Mouse (Mus musculus) forebrain, embryonic 16.5 days (tissue): ENCODE measurements at regions not wholly inside any gene's neighbourhood (a gene's known extent, or its start where the extent isn't known, plus 50 kb on each side); places are given as distances from the start of the nearest gene placed in this dataset.

Experiments used
- ATAC-seq: fragments of 200-750 bp; cut with Nextera tagmentation; 2 replicates; pipeline ENCODE4 v1.8.0; 2017; ENCODE audit warnings: mild to moderate bottlenecking, moderate library complexity
- H3K27ac ChIP-seq: fragments of 300-500 bp; sonication (generic); 2 replicates; pipeline ENCODE4 v1.5.1; 2014; ENCODE audit warnings: low read length, control low read depth
- H3K27me3 ChIP-seq: fragments of 300-500 bp; sonication (generic); replicated peaks from 2 replicates; pipeline ENCODE4 v1.6.1; 2014; ENCODE audit warnings: low read length; ENCODE audit not compliant: control insufficient read depth, insufficient read depth
- H3K36me3 ChIP-seq: fragments of 300-500 bp; sonication (generic); 2 replicates; pipeline ENCODE4 v1.6.1; 2014; ENCODE audit not compliant: control insufficient read depth, insufficient read depth
- H3K4me1 ChIP-seq: fragments of 300-500 bp; sonication (generic); replicated peaks from 2 replicates; pipeline ENCODE4 v1.6.1; 2014; ENCODE audit warnings: low read length; ENCODE audit not compliant: control insufficient read depth, insufficient read depth
- H3K4me2 ChIP-seq: fragments of 300-500 bp; sonication (generic); 2 replicates; pipeline ENCODE4 v1.6.1; 2014; ENCODE audit warnings: mild to moderate bottlenecking, low read length, control low read depth
- H3K4me3 ChIP-seq: fragments of 300-500 bp; sonication (generic); replicated peaks from 2 replicates; pipeline ENCODE4 v1.5.1; 2014; ENCODE audit warnings: mild to moderate bottlenecking, low read length, control low read depth
- H3K9ac ChIP-seq: fragments of 300-500 bp; sonication (generic); replicated peaks from 2 replicates; pipeline ENCODE4 v1.6.1; 2014; ENCODE audit warnings: low read depth, low read length, control low read depth
- H3K9me3 ChIP-seq: fragments of 300-500 bp; sonication (generic); 2 replicates; pipeline ENCODE4 v1.6.1; 2016; ENCODE audit warnings: low read length; ENCODE audit not compliant: control insufficient read depth
- WGBS: fragments of 180-500 bp; shearing (Covaris S2); extraction: QIAGEN DNeasy Blood & Tissue Kit; methylation state at CpG from one replicate; pipeline ENCODE4 v1.1.7; 2014; 5-methylcytosine and 5-hydroxymethylcytosine counted together

DNA sequence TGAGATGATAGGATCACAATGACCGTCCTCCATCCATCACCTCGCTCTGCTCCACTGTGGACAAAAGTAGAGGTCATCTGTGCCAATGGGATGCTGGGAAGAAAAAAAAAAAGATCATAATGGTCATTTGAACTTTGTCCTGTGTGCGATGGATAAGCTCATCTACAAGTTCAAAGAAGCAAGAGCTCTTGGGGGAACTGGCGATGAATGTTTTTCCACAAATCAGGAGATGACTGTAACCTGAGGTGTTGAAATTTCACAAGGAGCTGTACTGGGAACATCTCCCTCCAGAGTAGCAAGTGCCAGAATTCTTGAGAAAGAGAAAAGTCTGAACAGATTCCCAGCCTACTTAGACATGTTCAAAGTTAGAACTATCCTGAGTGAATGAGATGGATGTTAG lies 287.0 kb downstream of the Tns3 start:
- H3K4me3 ChIP-seq, result no peak overlapping the region
- no peaks in the 10 kb centered on the region for H3K9me3 ChIP-seq
- H3K27me3 ChIP-seq, result no peaks in the 10 kb centered on the region
- no peak for ATAC-seq
- H3K27ac ChIP-seq, result no peak overlapping the region
- H3K36me3 ChIP-seq, result no peaks in the 10 kb centered on the region
- H3K9ac ChIP-seq, result no peak overlapping the region
- H3K4me1 ChIP-seq, result no peaks in the 10 kb centered on the region
- WGBS, result 97% methylated on average over 4 of the region's 4 CpGs
- no peak overlapping the region for H3K4me2 ChIP-seq

DNA sequence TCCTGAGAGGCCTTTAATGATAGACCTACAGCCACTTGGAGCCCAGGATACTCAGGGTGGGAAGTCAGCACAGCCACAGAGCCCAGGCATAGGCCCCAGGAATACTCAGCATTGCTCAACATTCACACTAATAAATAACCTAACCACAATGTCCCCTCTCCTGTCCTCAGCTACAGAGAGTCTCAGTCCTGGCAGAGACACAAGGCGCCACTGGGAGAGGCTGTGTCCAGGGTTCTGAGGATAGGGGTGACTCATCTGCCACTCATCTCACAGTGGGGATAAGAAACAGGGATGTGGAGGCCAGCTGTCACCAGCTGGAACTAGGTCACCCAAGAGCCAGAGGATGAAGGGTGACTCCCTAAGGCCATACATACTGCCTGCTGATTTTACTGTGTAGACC lies 298.8 kb downstream of the Tns3 start:
- Histone ChIP-seq H3K9me3 (no peaks in the 10 kb centered on the region), H3K36me3 (no peaks in the 10 kb centered on the region), H3K4me3 (no peak overlapping the region), H3K4me1 (no peaks in the 10 kb centered on the region), H3K27me3 (no peaks in the 10 kb centered on the region), H3K9ac (no peak overlapping the region), H3K27ac (no peak overlapping the region), H3K4me2 (no peak overlapping the region)
- WGBS, result 95% methylated on average over 1 of the region's 1 CpGs
- ATAC-seq, result no peak

DNA sequence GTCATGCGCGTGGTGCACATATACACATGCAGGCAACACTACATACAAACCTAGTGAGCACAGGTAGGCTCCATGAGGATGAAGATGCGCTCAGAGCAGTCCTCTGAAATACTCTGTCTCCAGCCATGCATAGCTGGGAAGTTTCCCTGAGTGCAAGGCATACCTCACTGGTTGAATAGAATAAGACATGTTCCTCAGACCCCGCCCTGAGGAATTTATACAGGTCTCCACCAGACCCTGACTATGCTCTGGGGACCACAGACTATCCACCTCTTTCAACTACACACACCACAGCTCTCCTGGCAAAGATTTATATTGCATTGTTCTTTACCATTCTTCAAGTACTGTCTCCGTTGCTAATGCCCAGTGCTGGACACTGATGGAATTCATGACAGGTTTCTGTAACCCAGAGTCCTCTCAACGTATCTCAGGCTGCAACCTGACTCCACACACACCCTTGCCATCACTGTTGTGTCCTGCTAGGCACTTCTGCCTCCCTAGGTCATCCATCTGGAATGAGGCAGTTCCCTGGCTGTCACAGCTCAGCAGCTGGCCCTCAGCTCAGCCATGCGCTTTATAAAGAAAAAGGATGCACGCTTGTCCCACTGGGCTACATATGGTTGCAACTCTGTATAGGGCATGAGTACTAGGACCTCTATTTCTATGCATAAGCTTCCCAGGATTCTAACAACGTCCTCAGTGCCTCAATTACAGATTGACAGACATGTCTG lies 299.5 kb downstream of the Tns3 start:
- H3K36me3 ChIP-seq, result no peaks in the 10 kb centered on the region
- H3K27me3 ChIP-seq, result no peaks in the 10 kb centered on the region
- 81% methylated on average over 9 of the region's 9 CpGs for WGBS
- no peaks in the 10 kb centered on the region for H3K9me3 ChIP-seq
- H3K4me3 ChIP-seq, result no peak overlapping the region
- ATAC-seq, result no peak
- no peak overlapping the region for H3K27ac ChIP-seq
- no peaks in the 10 kb centered on the region for H3K4me1 ChIP-seq
- H3K9ac ChIP-seq, result no peak overlapping the region
- H3K4me2 ChIP-seq, result no peak overlapping the region

DNA sequence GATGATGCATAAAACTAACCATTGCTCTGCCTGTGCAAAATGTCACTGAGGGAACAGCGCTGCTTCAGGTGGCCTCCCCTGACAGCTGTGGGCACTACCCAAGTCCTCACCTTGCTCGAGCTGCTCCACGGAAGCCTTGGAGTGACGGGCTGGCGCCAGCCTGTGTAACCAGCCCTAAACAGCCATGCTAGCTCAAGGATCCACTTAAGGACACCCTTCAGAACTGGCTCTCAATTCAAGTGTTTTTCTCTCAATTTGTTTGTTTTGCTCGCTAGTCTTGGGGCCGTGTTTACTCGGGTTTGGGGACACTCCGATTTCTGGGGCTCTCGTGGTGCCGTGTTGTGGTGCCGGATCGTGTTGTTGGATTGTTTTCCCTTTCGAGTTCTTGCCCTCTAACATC lies 319.4 kb downstream of the Tns3 start:
- H3K36me3 ChIP-seq, result no peaks in the 10 kb centered on the region
- 84% methylated on average over 14 of the region's 14 CpGs for WGBS
- H3K4me2 ChIP-seq, result no peak overlapping the region
- ATAC-seq, result no peak
- no peaks in the 10 kb centered on the region for H3K27me3 ChIP-seq
- no peak overlapping the region for H3K27ac ChIP-seq
- no peak overlapping the region for H3K4me3 ChIP-seq
- H3K9me3 ChIP-seq, result no peaks in the 10 kb centered on the region
- H3K9ac ChIP-seq, result no peak overlapping the region
- H3K4me1 ChIP-seq, result no peaks in the 10 kb centered on the region

DNA sequence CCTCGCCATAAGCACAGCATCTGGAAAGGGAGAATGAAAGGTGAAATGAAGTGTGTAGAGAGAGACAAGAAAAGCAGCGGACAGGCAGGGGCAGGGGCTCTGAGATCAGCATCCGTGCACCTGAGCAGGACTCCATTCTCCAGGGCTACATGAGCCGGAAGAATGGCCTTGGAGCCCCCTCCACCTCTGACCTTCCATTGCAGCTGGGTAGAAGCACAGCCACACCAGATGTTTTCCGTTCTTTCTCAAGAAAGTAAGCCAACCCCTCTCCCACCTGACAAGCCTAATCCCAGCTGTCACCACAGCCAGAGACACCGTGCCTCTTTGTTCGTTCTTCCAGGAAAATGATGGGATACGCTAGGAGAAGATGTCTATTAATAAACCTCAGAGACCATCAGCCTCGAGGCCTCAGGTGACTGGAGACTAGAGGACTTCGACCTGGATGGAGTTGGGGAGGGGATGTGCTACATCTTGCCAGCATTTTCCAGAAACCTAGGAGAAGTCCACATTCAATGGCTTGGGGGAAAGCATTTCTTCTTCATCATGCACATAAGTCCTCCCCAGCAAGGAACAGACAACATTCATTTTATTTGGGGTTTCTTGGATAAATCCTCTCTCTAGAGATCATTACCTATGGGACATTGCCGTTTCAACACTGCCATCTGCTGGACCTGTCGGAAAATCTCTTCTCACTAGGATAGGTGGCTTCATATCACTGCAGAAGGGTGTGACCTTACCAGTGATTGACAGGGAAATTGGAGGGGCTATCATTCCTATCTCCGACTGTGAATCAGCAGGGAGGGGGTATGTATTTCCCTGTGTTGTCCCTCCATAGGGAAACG lies 361.8 kb downstream of the Tns3 start:
- peak; percentile 88 for ATAC-seq
- Histone ChIP-seq H3K9ac (no peak overlapping the region), H3K9me3 (no peaks in the 10 kb centered on the region), H3K4me2 (no peak overlapping the region), H3K27ac (no peak overlapping the region), H3K36me3 (no peaks in the 10 kb centered on the region), H3K4me1 (peaks cover under 1% of the 10 kb centered on the region; the same call in 1 of the 2 replicates), H3K27me3 (no peaks in the 10 kb centered on the region), H3K4me3 (no peak overlapping the region)
- 54% methylated on average over 14 of the region's 14 CpGs for WGBS

DNA sequence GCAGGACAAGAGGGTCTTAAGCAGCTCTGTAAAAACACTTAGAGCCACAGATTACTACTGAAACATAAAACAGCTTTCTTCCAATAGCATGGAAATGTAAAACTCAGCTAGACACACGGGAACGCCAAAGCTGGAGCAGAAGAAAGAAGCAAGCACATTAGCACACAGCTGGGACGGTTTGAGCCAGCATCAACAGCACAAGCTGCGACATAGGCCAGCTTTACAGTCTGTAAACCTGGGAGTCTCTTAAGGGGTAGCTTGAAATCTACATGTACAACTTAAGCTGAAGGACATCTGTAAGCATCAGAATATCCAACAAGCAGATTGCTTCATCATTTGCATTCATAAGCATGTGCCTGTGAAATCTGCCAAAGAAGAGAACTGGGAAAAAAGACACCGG lies 366.9 kb downstream of the Tns3 start:
- H3K27ac ChIP-seq, result no peak overlapping the region
- no peaks in the 10 kb centered on the region for H3K36me3 ChIP-seq
- no peak for ATAC-seq

DNA sequence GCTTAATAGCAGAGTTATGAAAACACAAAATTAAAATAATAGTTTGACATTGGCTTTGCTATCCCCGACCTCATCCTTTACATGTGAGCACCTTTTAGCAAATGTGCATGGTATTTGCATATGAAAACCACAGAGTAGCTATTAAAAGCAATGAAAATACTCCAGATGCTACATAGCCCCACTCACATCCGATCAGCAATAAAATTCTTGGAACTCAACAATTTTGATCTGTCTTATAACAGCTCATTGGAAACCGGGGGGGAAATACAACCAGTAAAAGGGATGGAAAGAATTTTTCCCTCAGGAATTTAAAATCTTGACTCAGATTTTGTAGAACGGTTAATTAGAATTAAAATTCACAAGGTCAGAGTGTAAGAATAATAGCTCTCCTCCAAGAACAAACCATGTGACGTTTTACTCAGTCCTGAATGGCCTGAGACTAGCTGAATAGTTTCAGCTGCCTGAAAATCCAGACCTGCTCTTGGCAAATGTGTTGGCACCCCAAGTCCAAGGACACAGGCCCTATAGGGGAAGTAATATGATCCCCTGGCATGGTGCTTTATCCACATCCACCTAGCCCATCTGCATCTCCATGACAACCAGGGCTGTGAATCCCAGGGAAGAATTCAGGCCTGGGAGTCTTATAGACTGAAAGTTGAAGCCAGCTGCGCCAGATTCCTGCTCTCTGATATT lies 370.9 kb downstream of the Tns3 start:
- Histone ChIP-seq H3K9ac (no peak overlapping the region), H3K4me1 (peaks cover 7% of the 10 kb centered on the region), H3K4me2 (no peak overlapping the region), H3K27ac (no peak overlapping the region), H3K27me3 (no peaks in the 10 kb centered on the region), H3K4me3 (no peak overlapping the region), H3K9me3 (no peaks in the 10 kb centered on the region), H3K36me3 (no peaks in the 10 kb centered on the region)
- 24% methylated on average over 6 of the region's 6 CpGs for WGBS
- ATAC-seq, result peak; percentile 64; the same call in 1 of the 2 replicates

More for the DNA sequence above, 366.9 kb downstream of the Tns3 start:
- Histone ChIP-seq H3K9me3 (no peaks in the 10 kb centered on the region), H3K9ac (no peak overlapping the region), H3K4me1 (peaks cover 7% of the 10 kb centered on the region), H3K27me3 (no peaks in the 10 kb centered on the region), H3K4me2 (no peak overlapping the region), H3K4me3 (no peak overlapping the region)
- WGBS, result 56% methylated on average over 5 of the region's 5 CpGs

DNA sequence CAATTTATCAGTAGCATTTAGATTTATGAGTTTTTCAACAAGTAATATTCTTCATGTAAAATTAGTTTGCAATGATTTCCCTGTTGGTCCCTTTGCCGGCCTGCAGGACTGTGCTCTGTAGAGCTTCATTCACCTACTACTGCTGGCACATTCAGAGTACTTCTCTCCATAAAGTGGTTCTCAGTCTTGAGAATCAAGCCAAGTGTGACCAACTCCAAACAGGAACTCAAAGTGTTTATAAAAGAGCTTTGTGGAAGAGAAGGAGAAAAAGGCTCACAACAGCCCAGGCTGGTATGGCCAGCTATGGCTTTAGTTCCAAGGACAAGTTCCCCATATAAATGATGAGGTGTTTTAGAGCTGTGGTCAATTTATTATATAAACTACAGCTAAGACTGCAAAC lies 379.1 kb downstream of the Tns3 start:
- no peak for ATAC-seq
- Histone ChIP-seq H3K4me2 (no peak overlapping the region), H3K9ac (no peak overlapping the region), H3K27ac (no peak overlapping the region), H3K27me3 (no peaks in the 10 kb centered on the region), H3K4me3 (no peak overlapping the region), H3K4me1 (no peaks in the 10 kb centered on the region), H3K36me3 (no peaks in the 10 kb centered on the region), H3K9me3 (no peaks in the 10 kb centered on the region)
- WGBS, result 100% methylated on average over 1 of the region's 1 CpGs

DNA sequence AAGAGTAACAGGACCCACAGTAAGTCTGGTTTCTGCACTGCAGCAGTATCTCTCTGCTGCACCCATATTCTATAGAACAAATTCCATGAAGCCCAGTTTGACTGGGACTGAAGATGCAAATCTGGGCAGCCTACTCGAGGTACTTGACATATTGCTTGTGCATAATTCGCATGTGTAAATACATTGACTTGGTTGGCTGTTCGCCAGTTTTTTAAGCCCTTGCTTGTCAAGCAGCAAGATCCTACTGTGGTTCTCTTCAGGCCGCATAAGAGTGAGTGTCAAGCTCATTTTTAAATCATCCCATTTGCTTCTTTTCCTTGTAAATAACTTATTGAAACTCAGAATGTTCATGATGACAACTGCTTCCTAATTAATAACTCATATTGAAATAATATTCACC lies 389.1 kb downstream of the Tns3 start:
- H3K9me3 ChIP-seq, result no peaks in the 10 kb centered on the region
- no peaks in the 10 kb centered on the region for H3K36me3 ChIP-seq
- WGBS, result 63% methylated on average over 4 of the region's 4 CpGs
- no peak for ATAC-seq
- no peak overlapping the region for H3K4me2 ChIP-seq
- H3K27me3 ChIP-seq, result no peaks in the 10 kb centered on the region
- no peaks in the 10 kb centered on the region for H3K4me1 ChIP-seq
- no peak overlapping the region for H3K4me3 ChIP-seq
- no peak overlapping the region for H3K9ac ChIP-seq
- no peak overlapping the region for H3K27ac ChIP-seq
